In the genomic region with DNA sequence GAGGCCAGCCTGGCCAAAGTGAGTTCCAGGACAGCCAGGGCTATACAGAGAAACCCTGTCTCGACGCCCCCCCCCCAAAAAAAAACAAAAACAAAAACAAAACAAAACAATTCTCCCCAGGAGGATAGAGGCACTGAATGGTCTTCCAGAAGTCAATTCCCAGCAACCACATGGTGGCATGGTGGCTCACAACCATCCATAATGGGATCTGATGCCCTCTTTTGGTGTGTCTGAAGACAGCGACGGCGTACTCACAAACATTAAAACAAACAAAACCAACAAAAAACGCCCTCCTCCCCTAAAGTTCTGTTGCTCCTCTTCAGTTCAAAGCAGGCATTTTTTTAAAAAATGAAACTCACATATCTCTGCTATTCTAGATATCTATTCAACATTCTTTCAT, we compare ENCODE assay signal across 8 mouse cellular contexts. TPM values are rescaled to one million over a fixed set of nuclear protein-coding genes. Genes with fewer than 3 reads are reported as not detected.
DNase-seq lines count a peak whose midpoint lies in the region; ATAC-seq lines count a peak whose summit lies in the region.

No protein-coding gene starts in this region.

- peaks cover 7% of the 10 kb centered on the region for H3K4me1 ChIP-seq in lung, embryonic 15.5 days
- H3K4me1 ChIP-seq in heart, embryonic 16.5 days (ENCODE audit: control insufficient read depth, insufficient read depth, low read length), result peaks cover 9% of the 10 kb centered on the region
- H3K4me1 ChIP-seq in liver, embryonic 12.5 days, result peaks cover 25% of the 10 kb centered on the region
- no peaks in the 10 kb centered on the region for H3K4me1 ChIP-seq in stomach, embryonic 15.5 days

- no peaks in the 10 kb centered on the region; the same call in 1 of the 2 replicates for H3K36me3 ChIP-seq in lung, embryonic 15.5 days
- no peaks in the 10 kb centered on the region; the same call in 1 of the 2 replicates for H3K36me3 ChIP-seq in heart, embryonic 16.5 days (ENCODE audit: control insufficient read depth, insufficient read depth)
- peaks cover 9% of the 10 kb centered on the region for H3K36me3 ChIP-seq in liver, embryonic 12.5 days
- H3K36me3 ChIP-seq in stomach, embryonic 15.5 days, result no peaks in the 10 kb centered on the region

- no peak for ATAC-seq in lung, embryonic 15.5 days (ENCODE audit: borderline replicate concordance, extremely low read depth, low FRiP score, low TSS enrichment)
- no peak for ATAC-seq in heart, embryonic 16.5 days (replicated peaks; ENCODE audit: extremely low read depth, insufficient read depth, low FRiP score)
- no peak for ATAC-seq in liver, embryonic 12.5 days
- ATAC-seq in stomach, embryonic 15.5 days (ENCODE audit: insufficient read depth, low FRiP score, low read depth), result no peak
- ATAC-seq in inflammation-experienced regulatory T-cells, adult 6 months, result no peak

- DNase-seq in lung, postnatal 14 days, result no peak
- peak; percentile 13 for DNase-seq in cerebellum, adult 8-10 months
- DNase-seq in urinary bladder, postnatal 4 days (ENCODE audit: low spot score in 2 of 2), result no peak

- H3K4me2 ChIP-seq in lung, embryonic 15.5 days, result peak overlapping the region; percentile 68
- peak overlapping the region; percentile 88 for H3K4me2 ChIP-seq in heart, embryonic 16.5 days (ENCODE audit: low read depth, low read length)
- peak overlapping the region; percentile 85 for H3K4me2 ChIP-seq in liver, embryonic 12.5 days
- peak overlapping the region; percentile 69 for H3K4me2 ChIP-seq in stomach, embryonic 15.5 days

- no peaks in the 10 kb centered on the region for H3K9me3 ChIP-seq in lung, embryonic 15.5 days
- H3K9me3 ChIP-seq in heart, embryonic 16.5 days (replicated peaks; ENCODE audit: control insufficient read depth, low read length), result no peaks in the 10 kb centered on the region
- H3K9me3 ChIP-seq in liver, embryonic 12.5 days (replicated peaks), result no peaks in the 10 kb centered on the region
- no peaks in the 10 kb centered on the region for H3K9me3 ChIP-seq in stomach, embryonic 15.5 days

- H3K27me3 ChIP-seq in lung, embryonic 15.5 days, result no peaks in the 10 kb centered on the region
- no peaks in the 10 kb centered on the region for H3K27me3 ChIP-seq in heart, embryonic 16.5 days (ENCODE audit: control insufficient read depth, insufficient read depth, low read length)
- H3K27me3 ChIP-seq in liver, embryonic 12.5 days (replicated peaks), result no peaks in the 10 kb centered on the region
- no peaks in the 10 kb centered on the region for H3K27me3 ChIP-seq in stomach, embryonic 15.5 days (replicated peaks)

- H3K4me3 ChIP-seq in lung, embryonic 15.5 days, result peak overlapping the region; percentile 95
- peak overlapping the region; percentile 95 for H3K4me3 ChIP-seq in heart, embryonic 16.5 days (ENCODE audit: low read length)
- H3K4me3 ChIP-seq in liver, embryonic 12.5 days, result peak overlapping the region; percentile 86
- H3K4me3 ChIP-seq in stomach, embryonic 15.5 days (replicated peaks), result peak overlapping the region; percentile 95

- peak overlapping the region; percentile 86 for H3K9ac ChIP-seq in lung, embryonic 15.5 days
- H3K9ac ChIP-seq in heart, embryonic 16.5 days (ENCODE audit: low read length), result peak overlapping the region; percentile 96
- peak overlapping the region; percentile 90 for H3K9ac ChIP-seq in liver, embryonic 12.5 days
- H3K9ac ChIP-seq in stomach, embryonic 15.5 days, result peak overlapping the region; percentile 83

- peak overlapping the region; percentile 95 for H3K27ac ChIP-seq in lung, embryonic 15.5 days
- H3K27ac ChIP-seq in heart, embryonic 16.5 days (ENCODE audit: low read length), result peak overlapping the region; percentile 100
- peak overlapping the region; percentile 93 for H3K27ac ChIP-seq in liver, embryonic 12.5 days
- H3K27ac ChIP-seq in stomach, embryonic 15.5 days, result no peak overlapping the region

- WGBS in lung, embryonic 15.5 days, result 7% methylated on average over 6 of the region's 6 CpGs
- WGBS in heart, embryonic 16.5 days, result 6% methylated on average over 6 of the region's 6 CpGs
- 2% methylated on average over 6 of the region's 6 CpGs for WGBS in liver, embryonic 12.5 days (ENCODE audit: insufficient replicate concordance)
- 7% methylated on average over 6 of the region's 6 CpGs for WGBS in stomach, embryonic 15.5 days

RNA-seq across cellular contexts. Expression of a gene that starts 0.9 kb away (rescaled TPM):
- polyA plus RNA-seq in lung, embryonic 15.5 days (2015; fragmentation: Nextera tagmentation; extraction: Ambion mirVana), result 52.5 and 56.2 TPM in 2 replicates
- 65.8 TPM in 2 replicates for polyA plus RNA-seq in heart, embryonic 16.5 days (2015; fragmentation: Nextera tagmentation; extraction: Ambion mirVana)
- polyA plus RNA-seq in liver, embryonic 12.5 days (2016; fragmentation: Nextera tagmentation; extraction: Ambion mirVana), result 36.1 and 37.4 TPM in 2 replicates
- polyA plus RNA-seq in stomach, embryonic 15.5 days (2015; fragmentation: Nextera tagmentation; extraction: Ambion mirVana), result 58.3 and 59.7 TPM in 2 replicates
- polyA plus RNA-seq in inflammation-experienced regulatory T-cells, adult 6 months (2017; shearing (Covaris generic)), result 10 to 100 TPM; 50.9 to 64.8 (median 53.6) TPM

RNA-seq across cellular contexts. Expression of a gene that starts 55.1 kb away (rescaled TPM):
- 37.7 and 39.8 TPM in 2 replicates for polyA plus RNA-seq in lung, embryonic 15.5 days (2015; fragmentation: Nextera tagmentation; extraction: Ambion mirVana)
- 38.9 and 41.5 TPM in 2 replicates for polyA plus RNA-seq in heart, embryonic 16.5 days (2015; fragmentation: Nextera tagmentation; extraction: Ambion mirVana)
- polyA plus RNA-seq in liver, embryonic 12.5 days (2016; fragmentation: Nextera tagmentation; extraction: Ambion mirVana), result 60.1 and 61.0 TPM in 2 replicates
- 42.0 and 46.6 TPM in 2 replicates for polyA plus RNA-seq in stomach, embryonic 15.5 days (2015; fragmentation: Nextera tagmentation; extraction: Ambion mirVana)
- polyA plus RNA-seq in inflammation-experienced regulatory T-cells, adult 6 months (2017; shearing (Covaris generic)), result 1 to 10 TPM; 3.4 to 6.5 (median 5.0) TPM
